Mouse (Mus musculus) urinary bladder, adult 2 months (tissue): ENCODE measurements around the gene Nsd1. TPM values are rescaled to one million over a fixed set of nuclear protein-coding genes. Genes with fewer than 3 reads are reported as not detected.
A peak's percentile ranks its signal among the peaks of the same experiment; 100 is the strongest.

Source experiments
- DNase-seq: peaks from one replicate; pipeline ENCODE4 v3.0.0; 2022; ENCODE audit warnings: low spot score
- polyA plus RNA-seq: library from polyadenylated mRNA; depleted of rRNA; stranded (reverse); fragments of >200 nt; gene quantifications from 2 replicates; pipeline ENCODE4 v1.2.3, GENCODE M21; 2012; rRNA removed

Nsd1 gene
- polyA plus RNA-seq, 1 experiment: 25.8 TPM

GRCm38 (mm10) chr13:55329109-55329682 is 119.6 kb downstream of the Nsd1 start:
- no peak for DNase-seq

GRCm38 (mm10) chr13:55329683-55330566 is 120.3 kb downstream of the Nsd1 start, which contains the start of gene Mxd3:
TSS of gene Mxd3 (minus strand) at chr13:55329823.
- DNase-seq: peak; percentile 82

- DNase-seq: no peak
Observed at GRCm38 (mm10) chr13:55330567-55331400, 121.2 kb downstream of the Nsd1 start.

- DNase-seq: no peak
Observed at GRCm38 (mm10) chr13:55332331-55332730, 122.7 kb downstream of the Nsd1 start.

GRCm38 (mm10) chr13:55335701-55336100 is 126.1 kb downstream of the Nsd1 start:
- DNase-seq: no peak

GRCm38 (mm10) chr13:55337341-55337975 is 127.9 kb downstream of the Nsd1 start:
- no peak for DNase-seq

GRCm38 (mm10) chr13:55338131-55339054 is 128.8 kb downstream of the Nsd1 start:
- no peak for DNase-seq

- no peak for DNase-seq
Observed at GRCm38 (mm10) chr13:55339259-55339658, 129.7 kb downstream of the Nsd1 start.

GRCm38 (mm10) chr13:55342469-55342868 is 132.9 kb downstream of the Nsd1 start:
- no peak for DNase-seq

GRCm38 (mm10) chr13:55344286-55344685 is 134.7 kb downstream of the Nsd1 start:
- DNase-seq: no peak

GRCm38 (mm10) chr13:55346745-55347144 is 137.2 kb downstream of the Nsd1 start:
- no peak for DNase-seq

- DNase-seq: no peak
Observed at GRCm38 (mm10) chr13:55361145-55361544, 151.6 kb downstream of the Nsd1 start.

- DNase-seq: no peak
Observed at GRCm38 (mm10) chr13:55361974-55362452, 152.4 kb downstream of the Nsd1 start.

GRCm38 (mm10) chr13:55362453-55363060 is 153.0 kb downstream of the Nsd1 start, which contains the start of gene Lman2:
TSS of gene Lman2 (minus strand) at chr13:55362783.
- DNase-seq: peak; percentile 88

Other genes with a start within 250 kb of the Nsd1 start
- gene Hk3, start 188.4 kb upstream of the Nsd1 start, polyA plus RNA-seq: 2.8 and 4.4 TPM in 2 replicates
- 30.8 and 31.4 TPM in 2 replicates for gene Uimc1, start 109.5 kb upstream of the Nsd1 start, polyA plus RNA-seq
- gene Zfp346, start 104.5 kb upstream of the Nsd1 start, polyA plus RNA-seq: 30.0 and 34.6 TPM in 2 replicates
- not detected in 2 replicates for gene Gm17617, start 76.2 kb upstream of the Nsd1 start, polyA plus RNA-seq
- gene Fgfr4, start 57.1 kb upstream of the Nsd1 start, polyA plus RNA-seq: 0.15 and 0.66 TPM in 2 replicates
- gene Prelid1, start 110.7 kb downstream of the Nsd1 start, polyA plus RNA-seq: 168 and 176 TPM in 2 replicates
- 100.0 and 134 TPM in 2 replicates for gene Rab24, start 112.2 kb downstream of the Nsd1 start, polyA plus RNA-seq
- gene Mxd3, start 120.0 kb downstream of the Nsd1 start, polyA plus RNA-seq: 1.3 and 1.9 TPM in 2 replicates
- gene Lman2, start 153.0 kb downstream of the Nsd1 start, polyA plus RNA-seq: 67.3 and 72.5 TPM in 2 replicates
- 2.0 and 2.7 TPM in 2 replicates for gene Rgs14, start 159.9 kb downstream of the Nsd1 start, polyA plus RNA-seq
- 0.44 and 0.52 TPM in 2 replicates for gene Slc34a1, start 188.4 kb downstream of the Nsd1 start, polyA plus RNA-seq
- not detected in 2 replicates for gene Pfn3, start 205.4 kb downstream of the Nsd1 start, polyA plus RNA-seq
- gene F12, start 217.0 kb downstream of the Nsd1 start, polyA plus RNA-seq: 0.06 and 0.07 TPM in 2 replicates
- 37.4 and 42.4 TPM in 2 replicates for gene Grk6, start 235.3 kb downstream of the Nsd1 start, polyA plus RNA-seq